Mouse (Mus musculus): ENCODE measurements around the gene Grm7. TPM values are rescaled to one million over a fixed set of nuclear protein-coding genes. Genes with fewer than 3 reads are reported as not detected.

The Grm7 gene
- polyA plus RNA-seq, 1 experiment = 0.13 TPM

GRCm38 (mm10) chr6:110807481-110807880, 162.1 kb downstream of the Grm7 start:
- Histone ChIP-seq H3K4me1 (replicated peaks; ENCODE audit: control insufficient read depth, insufficient read depth, low read length) (no peaks in the 10 kb centered on the region), H3K27ac (ENCODE audit: control insufficient read depth, insufficient read depth, low read length) (no peak overlapping the region), H3K4me3 (ENCODE audit: control insufficient read depth, insufficient read depth, low read length) (no peak overlapping the region), H3K36me3 (ENCODE audit: control insufficient read depth, insufficient read depth, low read length) (no peaks in the 10 kb centered on the region), H3K27me3 (ENCODE audit: control insufficient read depth, insufficient read depth, low read length) (no peaks in the 10 kb centered on the region)
- DNase-seq = no peak
- 12% methylated on average over 5 of the region's 5 CpGs for WGBS
- no peak for TF ChIP-seq POLR2A (IDR thresholded peaks at IDR 0.05; ENCODE audit: control insufficient read depth, extremely low read depth, insufficient read depth, low read length, poor library complexity)
- TF ChIP-seq CTCF (IDR thresholded peaks at IDR 0.05; ENCODE audit: borderline replicate concordance, control insufficient read depth, extremely low read depth, insufficient read depth, low read length, poor library complexity) = no peak

GRCm38 (mm10) chr6:110812214-110812613, 166.8 kb downstream of the Grm7 start:
- no peaks in the 10 kb centered on the region for H3K27me3 ChIP-seq (ENCODE audit: control insufficient read depth, insufficient read depth, low read length)
- TF ChIP-seq POLR2A (IDR thresholded peaks at IDR 0.05; ENCODE audit: control insufficient read depth, extremely low read depth, insufficient read depth, low read length, poor library complexity) = no peak
- no peak overlapping the region for H3K4me3 ChIP-seq (ENCODE audit: control insufficient read depth, insufficient read depth, low read length)
- DNase-seq = no peak
- 65% methylated on average over 5 of the region's 5 CpGs for WGBS
- no peaks in the 10 kb centered on the region for H3K36me3 ChIP-seq (ENCODE audit: control insufficient read depth, insufficient read depth, low read length)
- H3K27ac ChIP-seq (ENCODE audit: control insufficient read depth, insufficient read depth, low read length) = no peak overlapping the region
- no peaks in the 10 kb centered on the region for H3K4me1 ChIP-seq (replicated peaks; ENCODE audit: control insufficient read depth, insufficient read depth, low read length)

- Histone ChIP-seq H3K36me3 (ENCODE audit: control insufficient read depth, insufficient read depth, low read length) (no peaks in the 10 kb centered on the region), H3K27ac (ENCODE audit: control insufficient read depth, insufficient read depth, low read length) (no peak overlapping the region), H3K4me1 (replicated peaks; ENCODE audit: control insufficient read depth, insufficient read depth, low read length) (no peaks in the 10 kb centered on the region), H3K27me3 (ENCODE audit: control insufficient read depth, insufficient read depth, low read length) (no peaks in the 10 kb centered on the region), H3K4me3 (ENCODE audit: control insufficient read depth, insufficient read depth, low read length) (no peak overlapping the region)
- no peak for DNase-seq
- TF ChIP-seq POLR2A (IDR thresholded peaks at IDR 0.05; ENCODE audit: control insufficient read depth, extremely low read depth, insufficient read depth, low read length, poor library complexity) (no peak), CTCF (IDR thresholded peaks at IDR 0.05; ENCODE audit: borderline replicate concordance, control insufficient read depth, extremely low read depth, insufficient read depth, low read length, poor library complexity) (no peak)
- WGBS = 89% methylated on average over 2 of the region's 2 CpGs
Observed at GRCm38 (mm10) chr6:110818236-110818635, 172.9 kb downstream of the Grm7 start.

GRCm38 (mm10) chr6:110868311-110868710, 222.9 kb downstream of the Grm7 start:
- no peaks in the 10 kb centered on the region for H3K4me1 ChIP-seq (replicated peaks; ENCODE audit: control insufficient read depth, insufficient read depth, low read length)
- H3K36me3 ChIP-seq (ENCODE audit: control insufficient read depth, insufficient read depth, low read length) = no peaks in the 10 kb centered on the region
- no peak overlapping the region for H3K4me3 ChIP-seq (ENCODE audit: control insufficient read depth, insufficient read depth, low read length)
- H3K27me3 ChIP-seq (ENCODE audit: control insufficient read depth, insufficient read depth, low read length) = no peaks in the 10 kb centered on the region
- no peak overlapping the region for H3K27ac ChIP-seq (ENCODE audit: control insufficient read depth, insufficient read depth, low read length)
- no peak for TF ChIP-seq CTCF (IDR thresholded peaks at IDR 0.05; ENCODE audit: borderline replicate concordance, control insufficient read depth, extremely low read depth, insufficient read depth, low read length, poor library complexity)
- no peak for TF ChIP-seq POLR2A (IDR thresholded peaks at IDR 0.05; ENCODE audit: control insufficient read depth, extremely low read depth, insufficient read depth, low read length, poor library complexity)
- no peak for DNase-seq

GRCm38 (mm10) chr6:110982013-110982412, 336.6 kb downstream of the Grm7 start:
- no peak overlapping the region for H3K4me3 ChIP-seq (ENCODE audit: control insufficient read depth, insufficient read depth, low read length)
- H3K36me3 ChIP-seq (ENCODE audit: control insufficient read depth, insufficient read depth, low read length) = no peaks in the 10 kb centered on the region
- H3K4me1 ChIP-seq (replicated peaks; ENCODE audit: control insufficient read depth, insufficient read depth, low read length) = no peaks in the 10 kb centered on the region
- 85% methylated on average over 5 of the region's 5 CpGs for WGBS
- H3K27me3 ChIP-seq (ENCODE audit: control insufficient read depth, insufficient read depth, low read length) = no peaks in the 10 kb centered on the region
- no peak overlapping the region for H3K27ac ChIP-seq (ENCODE audit: control insufficient read depth, insufficient read depth, low read length)
- TF ChIP-seq POLR2A (IDR thresholded peaks at IDR 0.05; ENCODE audit: control insufficient read depth, extremely low read depth, insufficient read depth, low read length, poor library complexity) (no peak), CTCF (IDR thresholded peaks at IDR 0.05; ENCODE audit: borderline replicate concordance, control insufficient read depth, extremely low read depth, insufficient read depth, low read length, poor library complexity) (no peak)
- no peak for DNase-seq

DNA sequence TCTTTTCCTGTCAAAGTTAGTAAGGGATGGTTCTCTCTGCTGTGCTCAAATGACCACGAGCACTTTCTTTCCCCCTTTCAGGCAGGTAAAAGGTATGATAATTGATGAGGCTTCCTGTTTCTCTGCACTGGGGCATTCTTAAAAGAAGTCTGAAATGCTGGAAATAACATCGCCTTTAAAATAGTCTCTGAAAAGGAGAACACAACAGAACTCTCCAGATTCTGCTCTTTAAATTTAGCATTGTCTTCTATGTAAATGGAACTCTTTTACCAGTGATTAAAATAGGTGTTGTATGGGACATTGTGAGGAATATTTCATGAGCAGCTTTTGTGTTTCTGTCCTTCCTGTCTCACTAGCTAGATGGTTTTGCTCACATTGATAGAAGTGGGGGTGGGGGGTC, 393.7 kb downstream of the Grm7 start:
- DNase-seq = no peak
- no peaks in the 10 kb centered on the region for H3K4me1 ChIP-seq (replicated peaks; ENCODE audit: control insufficient read depth, insufficient read depth, low read length)
- no peaks in the 10 kb centered on the region for H3K36me3 ChIP-seq (ENCODE audit: control insufficient read depth, insufficient read depth, low read length)
- no peak for TF ChIP-seq POLR2A (IDR thresholded peaks at IDR 0.05; ENCODE audit: control insufficient read depth, extremely low read depth, insufficient read depth, low read length, poor library complexity)
- no peak for TF ChIP-seq CTCF (IDR thresholded peaks at IDR 0.05; ENCODE audit: borderline replicate concordance, control insufficient read depth, extremely low read depth, insufficient read depth, low read length, poor library complexity)
- no peak overlapping the region for H3K27ac ChIP-seq (ENCODE audit: control insufficient read depth, insufficient read depth, low read length)
- no peaks in the 10 kb centered on the region for H3K27me3 ChIP-seq (ENCODE audit: control insufficient read depth, insufficient read depth, low read length)
- WGBS = 64% methylated on average over 2 of the region's 2 CpGs
- H3K4me3 ChIP-seq (ENCODE audit: control insufficient read depth, insufficient read depth, low read length) = no peak overlapping the region

DNA sequence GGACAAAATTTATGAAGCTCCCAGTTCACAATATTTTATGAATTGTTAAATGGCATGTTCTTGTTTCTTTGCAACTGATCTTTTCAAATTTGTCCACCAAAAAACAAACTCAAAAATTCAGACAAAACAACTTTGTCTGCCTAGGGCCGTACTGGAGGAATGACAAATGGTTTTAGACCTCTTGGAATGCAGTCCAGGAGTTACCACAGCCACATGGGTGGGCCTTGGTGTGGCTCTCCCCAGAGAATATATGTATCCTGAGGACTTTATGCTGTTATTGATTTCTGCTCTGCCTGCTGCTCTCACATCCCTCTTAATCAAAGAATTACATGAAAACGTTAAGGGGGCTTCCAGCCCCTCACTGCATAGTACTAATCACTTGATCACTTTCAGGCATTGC, 400.5 kb downstream of the Grm7 start:
- no peak for DNase-seq
- 68% methylated on average over 2 of the region's 2 CpGs for WGBS
- H3K27ac ChIP-seq (ENCODE audit: control insufficient read depth, insufficient read depth, low read length) = no peak overlapping the region
- TF ChIP-seq POLR2A (IDR thresholded peaks at IDR 0.05; ENCODE audit: control insufficient read depth, extremely low read depth, insufficient read depth, low read length, poor library complexity) (no peak), CTCF (IDR thresholded peaks at IDR 0.05; ENCODE audit: borderline replicate concordance, control insufficient read depth, extremely low read depth, insufficient read depth, low read length, poor library complexity) (no peak)
- no peak overlapping the region for H3K4me3 ChIP-seq (ENCODE audit: control insufficient read depth, insufficient read depth, low read length)
- no peaks in the 10 kb centered on the region for H3K27me3 ChIP-seq (ENCODE audit: control insufficient read depth, insufficient read depth, low read length)
- no peaks in the 10 kb centered on the region for H3K4me1 ChIP-seq (replicated peaks; ENCODE audit: control insufficient read depth, insufficient read depth, low read length)
- no peaks in the 10 kb centered on the region for H3K36me3 ChIP-seq (ENCODE audit: control insufficient read depth, insufficient read depth, low read length)
